In the genomic region with DNA sequence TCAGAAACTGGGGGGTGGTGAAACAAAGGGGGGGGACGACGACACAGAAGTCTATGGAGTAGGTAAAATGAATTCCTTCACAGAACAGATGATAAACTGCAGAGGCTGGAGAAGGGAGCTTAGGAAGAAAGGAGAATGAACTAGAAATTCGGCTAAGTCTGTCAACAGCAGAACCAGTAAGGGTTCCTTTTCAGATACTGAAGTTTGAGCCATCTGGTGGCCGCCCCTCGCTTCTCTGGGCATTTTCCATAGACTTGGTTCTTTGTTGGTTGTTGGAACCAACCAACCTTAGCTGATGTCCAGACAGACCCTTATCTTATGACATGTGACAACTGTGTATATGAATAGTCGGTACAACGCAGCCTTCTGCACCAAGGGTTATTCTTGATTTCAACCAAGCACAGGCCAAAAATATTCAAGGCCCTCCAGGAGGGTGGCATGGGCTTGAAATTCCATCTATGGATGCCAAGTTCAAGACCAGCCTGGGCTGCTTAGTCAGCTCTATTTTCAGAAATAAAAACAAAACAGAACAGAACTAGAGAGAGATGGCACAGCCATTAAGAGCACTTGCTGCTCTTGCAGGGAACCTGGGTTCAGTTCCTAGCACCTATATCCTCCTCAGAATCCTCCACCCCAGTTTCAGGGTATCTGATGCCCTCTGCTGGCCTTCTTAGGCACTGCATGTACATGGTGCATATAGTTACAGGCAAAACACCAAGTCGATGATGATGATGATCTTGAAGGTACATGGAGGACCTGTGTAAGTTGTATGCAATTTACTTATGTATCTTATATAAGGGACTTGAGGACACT, we compare ENCODE assay signal across 8 mouse cellular contexts. TPM values are rescaled to one million over a fixed set of nuclear protein-coding genes. Genes with fewer than 3 reads are reported as not detected.
DNase-seq lines count a peak whose midpoint lies in the region; ATAC-seq lines count a peak whose summit lies in the region.

No protein-coding gene starts in this region.

- H3K4me1 ChIP-seq in embryonic facial prominence, embryonic 15.5 days = peaks cover 60% of the 10 kb centered on the region
- peaks cover 39% of the 10 kb centered on the region for H3K4me1 ChIP-seq in intestine, embryonic 15.5 days (replicated peaks)
- peaks cover 70% of the 10 kb centered on the region for H3K4me1 ChIP-seq in midbrain, embryonic 10.5 days

- 79% methylated on average over 8 of the region's 8 CpGs for WGBS in embryonic facial prominence, embryonic 15.5 days
- WGBS in intestine, embryonic 15.5 days = 76% methylated on average over 8 of the region's 8 CpGs
- 92% methylated on average over 8 of the region's 8 CpGs for WGBS in midbrain, embryonic 10.5 days

- peak overlapping the region; percentile 78; the same call in 1 of the 2 replicates for H3K27ac ChIP-seq in embryonic facial prominence, embryonic 15.5 days (replicated peaks)
- peak overlapping the region; percentile 72 for H3K27ac ChIP-seq in intestine, embryonic 15.5 days
- H3K27ac ChIP-seq in midbrain, embryonic 10.5 days (replicated peaks) = peak overlapping the region; percentile 99; the same call in 1 of the 2 replicates

- H3K4me3 ChIP-seq in embryonic facial prominence, embryonic 15.5 days (replicated peaks) = peak overlapping the region; percentile 72
- H3K4me3 ChIP-seq in intestine, embryonic 15.5 days (replicated peaks) = peak overlapping the region; percentile 64
- peak overlapping the region; percentile 82 for H3K4me3 ChIP-seq in midbrain, embryonic 10.5 days

- no peaks in the 10 kb centered on the region for H3K9me3 ChIP-seq in embryonic facial prominence, embryonic 15.5 days (replicated peaks)
- H3K9me3 ChIP-seq in intestine, embryonic 15.5 days = no peaks in the 10 kb centered on the region
- peaks cover 11% of the 10 kb centered on the region for H3K9me3 ChIP-seq in midbrain, embryonic 10.5 days (replicated peaks)

- ATAC-seq in embryonic facial prominence, embryonic 15.5 days (ENCODE audit: insufficient number of reproducible peaks, low FRiP score, low TSS enrichment, low read depth) = no peak
- ATAC-seq in intestine, embryonic 15.5 days = no peak

- DNase-seq in adrenal gland, postnatal 10 days = peak; percentile 48
- no peak for DNase-seq in adrenal gland, postnatal 25 days
- peak; percentile 62 for DNase-seq in A20 (ENCODE audit: low read depth, low spot score)
- no peak for DNase-seq in midbrain, embryonic 10.5 days (ENCODE audit: low spot score)
- DNase-seq in thymus, postnatal 14 days = peak; percentile 66
- DNase-seq in frontal cortex, postnatal 36 days (ENCODE audit: low spot score in 2 of 2) = no peak

- H3K4me2 ChIP-seq in embryonic facial prominence, embryonic 15.5 days (replicated peaks) = peak overlapping the region; percentile 77
- peak overlapping the region; percentile 94 for H3K4me2 ChIP-seq in intestine, embryonic 15.5 days (replicated peaks)

- H3K9ac ChIP-seq in embryonic facial prominence, embryonic 15.5 days = no peak overlapping the region
- no peak overlapping the region for H3K9ac ChIP-seq in intestine, embryonic 15.5 days

- H3K27me3 ChIP-seq in embryonic facial prominence, embryonic 15.5 days = no peaks in the 10 kb centered on the region
- no peaks in the 10 kb centered on the region for H3K27me3 ChIP-seq in intestine, embryonic 15.5 days (replicated peaks)
- no peaks in the 10 kb centered on the region for H3K27me3 ChIP-seq in midbrain, embryonic 10.5 days (ENCODE audit: low read depth, poor library complexity, severe bottlenecking)

- H3K36me3 ChIP-seq in embryonic facial prominence, embryonic 15.5 days = peaks cover 35% of the 10 kb centered on the region
- peaks cover 9% of the 10 kb centered on the region; the same call in 1 of the 2 replicates for H3K36me3 ChIP-seq in intestine, embryonic 15.5 days
- H3K36me3 ChIP-seq in midbrain, embryonic 10.5 days = peaks cover 72% of the 10 kb centered on the region

RNA-seq across cellular contexts. Expression of a gene that starts 5.7 kb away (rescaled TPM):
- total RNA-seq in adrenal gland, postnatal 10 days (2021) = 10 to 100 TPM; 35.4 to 35.6 TPM
- 36.5 and 36.8 TPM in 2 replicates for total RNA-seq in adrenal gland, postnatal 25 days (2021)
- polyA plus RNA-seq in embryonic facial prominence, embryonic 15.5 days (2015; fragmentation: Nextera tagmentation; extraction: Ambion mirVana) = 28.5 and 30.3 TPM in 2 replicates
- 19.6 TPM in 2 replicates for polyA plus RNA-seq in intestine, embryonic 15.5 days (2015; fragmentation: Nextera tagmentation; extraction: Ambion mirVana)
- 21.8 and 27.6 TPM in 2 replicates for polyA plus RNA-seq in midbrain, embryonic 10.5 days (2016; fragmentation: Nextera tagmentation; extraction: Ambion mirVana)

RNA-seq across cellular contexts. Expression of a gene that starts 8.5 kb away (rescaled TPM):
- total RNA-seq in adrenal gland, postnatal 10 days (2021) = 10 to 100 TPM; 36.8 to 38.0 TPM
- 51.4 and 53.3 TPM in 2 replicates for total RNA-seq in adrenal gland, postnatal 25 days (2021)
- 40.7 and 50.6 TPM in 2 replicates for polyA plus RNA-seq in embryonic facial prominence, embryonic 15.5 days (2015; fragmentation: Nextera tagmentation; extraction: Ambion mirVana)
- polyA plus RNA-seq in intestine, embryonic 15.5 days (2015; fragmentation: Nextera tagmentation; extraction: Ambion mirVana) = 43.1 and 44.2 TPM in 2 replicates
- polyA plus RNA-seq in midbrain, embryonic 10.5 days (2016; fragmentation: Nextera tagmentation; extraction: Ambion mirVana) = 51.6 and 54.3 TPM in 2 replicates

RNA-seq across cellular contexts. Expression of a gene that starts 10.0 kb away (rescaled TPM):
- 10 to 100 TPM; 12.7 to 18.3 TPM for total RNA-seq in adrenal gland, postnatal 10 days (2021)
- total RNA-seq in adrenal gland, postnatal 25 days (2021) = 8.7 and 9.8 TPM in 2 replicates
- 53.2 and 55.2 TPM in 2 replicates for polyA plus RNA-seq in embryonic facial prominence, embryonic 15.5 days (2015; fragmentation: Nextera tagmentation; extraction: Ambion mirVana)
- 48.5 and 51.7 TPM in 2 replicates for polyA plus RNA-seq in intestine, embryonic 15.5 days (2015; fragmentation: Nextera tagmentation; extraction: Ambion mirVana)
- 80.0 and 84.5 TPM in 2 replicates for polyA plus RNA-seq in midbrain, embryonic 10.5 days (2016; fragmentation: Nextera tagmentation; extraction: Ambion mirVana)

RNA-seq across cellular contexts. Expression of a gene that starts 26.1 kb away (rescaled TPM):
- 10 to 100 TPM; 58.0 to 70.5 TPM for total RNA-seq in adrenal gland, postnatal 10 days (2021)
- total RNA-seq in adrenal gland, postnatal 25 days (2021) = 41.3 and 56.5 TPM in 2 replicates
- polyA plus RNA-seq in embryonic facial prominence, embryonic 15.5 days (2015; fragmentation: Nextera tagmentation; extraction: Ambion mirVana) = 22.3 and 23.9 TPM in 2 replicates
- 25.5 and 31.9 TPM in 2 replicates for polyA plus RNA-seq in intestine, embryonic 15.5 days (2015; fragmentation: Nextera tagmentation; extraction: Ambion mirVana)
- polyA plus RNA-seq in midbrain, embryonic 10.5 days (2016; fragmentation: Nextera tagmentation; extraction: Ambion mirVana) = 29.0 and 29.6 TPM in 2 replicates

RNA-seq across cellular contexts. Expression of a gene that starts 29.8 kb away (rescaled TPM):
- 10 to 100 TPM; 21.9 to 27.1 TPM for total RNA-seq in adrenal gland, postnatal 10 days (2021)
- 30.1 and 31.1 TPM in 2 replicates for total RNA-seq in adrenal gland, postnatal 25 days (2021)
- polyA plus RNA-seq in embryonic facial prominence, embryonic 15.5 days (2015; fragmentation: Nextera tagmentation; extraction: Ambion mirVana) = 12.0 and 16.1 TPM in 2 replicates
- 14.9 and 16.1 TPM in 2 replicates for polyA plus RNA-seq in intestine, embryonic 15.5 days (2015; fragmentation: Nextera tagmentation; extraction: Ambion mirVana)
- 21.1 and 21.7 TPM in 2 replicates for polyA plus RNA-seq in midbrain, embryonic 10.5 days (2016; fragmentation: Nextera tagmentation; extraction: Ambion mirVana)

Comparison
In these comparisons a context has a peak if more than half of its experiments do, and no peak if none do; other contexts are left out.
1. DNase-seq: peak in adrenal gland, postnatal 10 days (single experiment), A20 (single experiment) and thymus, postnatal 14 days (single experiment); none in adrenal gland, postnatal 25 days (single experiment), midbrain, embryonic 10.5 days (single experiment) and frontal cortex, postnatal 36 days (0 of 2).
2. Peak in every context shown above with its lines, with median percentiles within 50 percentile points of each other: H3K27ac ChIP-seq and H3K4me3 ChIP-seq.